Mouse (Mus musculus) kidney, adult 9 months (tissue): Measurements from ENCODE around the gene Irf1.
A peak's percentile ranks its signal among the peaks of the same experiment; 100 is the strongest.

Experiments used
- DNase-seq: peaks from one replicate; pipeline ENCODE4 v3.0.0; 2022

Irf1 gene

DNA sequence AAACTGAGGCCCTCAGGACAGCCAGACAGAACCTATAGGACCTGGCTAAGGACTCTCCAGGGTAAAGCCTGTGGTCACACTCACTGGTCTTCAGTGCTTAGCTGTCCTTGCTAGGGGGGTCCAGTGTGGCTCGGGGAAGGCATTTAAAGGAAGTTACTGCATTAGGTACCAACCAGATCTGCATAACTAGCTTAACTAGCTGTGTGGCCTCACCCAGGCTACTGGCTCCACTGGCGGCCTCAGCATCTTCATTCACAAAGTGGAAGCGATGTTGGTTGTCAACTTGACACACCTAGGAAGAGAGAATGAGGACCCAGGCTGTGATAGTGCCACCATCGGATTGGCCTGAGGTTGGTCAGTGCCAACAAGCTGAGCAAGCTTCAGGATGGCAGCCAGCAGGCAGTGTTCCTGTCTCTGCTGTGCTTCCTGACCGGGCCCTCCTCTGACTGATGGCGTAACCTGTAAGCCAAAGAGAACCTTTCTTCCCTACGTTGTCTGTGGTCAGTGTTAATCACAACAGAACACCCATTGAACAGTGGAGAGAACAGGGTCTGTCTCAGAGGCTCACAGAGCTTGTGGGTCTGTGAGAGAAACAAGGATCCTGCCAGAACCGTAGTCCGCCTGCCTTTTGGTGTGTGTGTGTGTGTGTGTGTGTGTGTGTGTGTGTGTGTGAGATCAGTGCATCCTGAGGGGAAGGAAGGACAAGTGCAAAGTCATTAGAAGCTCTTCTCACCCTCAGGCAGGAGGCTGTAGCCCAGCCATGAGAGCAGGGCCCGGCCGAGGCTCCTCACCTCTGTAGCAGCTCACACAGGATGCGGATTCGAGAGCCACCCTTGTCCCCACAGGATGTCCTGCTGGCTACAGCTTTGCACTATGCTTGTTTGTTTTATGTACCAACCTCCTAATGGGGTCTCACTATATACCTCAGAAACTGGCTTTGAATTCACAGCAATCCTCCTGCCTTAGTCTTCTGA is 16.5 kb downstream of the Irf1 start:
- no peak for DNase-seq

DNA sequence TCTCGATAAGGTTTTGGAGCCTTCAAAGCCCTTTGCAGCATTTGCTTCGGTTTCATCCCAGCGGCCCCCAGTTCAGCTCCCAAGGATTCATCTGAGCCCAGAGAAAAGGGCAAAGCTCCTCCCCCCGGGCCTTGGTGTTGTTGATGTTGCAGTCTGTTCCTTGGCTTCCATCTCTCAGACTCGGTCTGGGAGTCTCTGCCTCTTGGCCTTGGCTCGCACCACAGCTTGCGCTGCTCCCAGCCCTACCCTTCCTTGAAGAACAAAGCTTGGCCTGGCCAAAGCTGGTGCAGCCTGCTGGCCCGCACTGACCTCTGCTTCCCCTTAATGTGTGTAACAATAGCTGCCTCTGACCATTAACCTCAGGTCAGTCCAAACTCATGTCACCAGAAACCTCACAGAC is 18.4 kb downstream of the Irf1 start:
- DNase-seq = no peak

DNA sequence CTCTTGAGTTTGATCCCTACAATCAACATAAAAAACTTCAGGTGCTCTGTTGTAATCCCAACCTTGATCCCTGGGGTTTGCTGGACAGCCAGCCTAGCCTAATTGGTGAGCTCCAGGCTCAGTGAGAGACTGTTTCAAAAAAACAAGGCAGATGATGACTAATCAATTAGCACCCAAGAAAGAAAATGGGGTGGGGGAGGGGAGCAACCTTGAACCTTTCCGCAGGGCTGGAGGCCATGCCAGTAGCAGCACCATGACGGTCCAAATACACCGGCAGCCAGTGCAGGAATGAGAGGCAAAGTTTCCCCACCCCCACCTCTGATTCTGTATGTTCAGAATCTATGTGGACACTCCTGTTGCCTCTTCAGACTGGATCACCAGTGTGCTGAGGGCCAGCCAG is 19.5 kb downstream of the Irf1 start:
- DNase-seq = no peak

DNA sequence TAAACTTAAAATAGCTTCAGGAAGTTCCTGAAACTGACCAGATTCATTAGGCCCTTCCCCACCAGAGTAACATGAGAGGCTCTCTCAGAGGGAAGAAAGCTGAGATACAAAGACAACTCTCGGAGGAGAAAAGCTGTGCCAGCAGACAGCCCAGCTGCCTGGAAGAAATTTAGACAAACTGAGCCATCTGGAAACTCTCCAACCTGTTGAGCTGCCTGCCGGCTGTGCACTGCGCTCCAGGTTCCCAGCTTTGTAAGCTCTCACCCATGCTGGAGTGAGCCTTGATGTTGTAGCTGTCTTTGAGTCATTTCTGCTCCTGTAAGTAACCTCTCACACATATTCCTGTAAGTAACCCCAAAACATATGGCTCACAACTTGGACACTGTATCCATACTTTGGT is 23.2 kb downstream of the Irf1 start:
- DNase-seq = no peak

DNA sequence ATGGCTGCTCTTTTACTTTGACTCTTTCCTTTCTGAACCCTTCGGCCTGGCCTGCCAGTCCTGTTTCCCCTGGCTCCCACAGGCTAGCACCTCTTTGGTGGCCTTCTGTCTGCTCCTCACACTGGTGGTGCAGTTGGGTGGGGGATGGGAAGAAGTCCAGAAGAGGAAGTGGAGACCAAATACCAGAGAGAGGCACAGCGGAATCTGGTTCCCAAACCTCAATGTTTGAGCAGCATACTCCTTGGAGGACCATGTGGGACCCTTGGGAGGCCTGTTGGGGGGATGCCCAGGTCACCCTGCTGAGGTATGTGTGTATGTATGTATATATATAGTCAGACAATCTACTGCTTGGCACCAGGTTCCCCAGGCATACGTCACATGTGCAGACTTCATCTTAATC is 24.2 kb downstream of the Irf1 start:
- DNase-seq = no peak

DNA sequence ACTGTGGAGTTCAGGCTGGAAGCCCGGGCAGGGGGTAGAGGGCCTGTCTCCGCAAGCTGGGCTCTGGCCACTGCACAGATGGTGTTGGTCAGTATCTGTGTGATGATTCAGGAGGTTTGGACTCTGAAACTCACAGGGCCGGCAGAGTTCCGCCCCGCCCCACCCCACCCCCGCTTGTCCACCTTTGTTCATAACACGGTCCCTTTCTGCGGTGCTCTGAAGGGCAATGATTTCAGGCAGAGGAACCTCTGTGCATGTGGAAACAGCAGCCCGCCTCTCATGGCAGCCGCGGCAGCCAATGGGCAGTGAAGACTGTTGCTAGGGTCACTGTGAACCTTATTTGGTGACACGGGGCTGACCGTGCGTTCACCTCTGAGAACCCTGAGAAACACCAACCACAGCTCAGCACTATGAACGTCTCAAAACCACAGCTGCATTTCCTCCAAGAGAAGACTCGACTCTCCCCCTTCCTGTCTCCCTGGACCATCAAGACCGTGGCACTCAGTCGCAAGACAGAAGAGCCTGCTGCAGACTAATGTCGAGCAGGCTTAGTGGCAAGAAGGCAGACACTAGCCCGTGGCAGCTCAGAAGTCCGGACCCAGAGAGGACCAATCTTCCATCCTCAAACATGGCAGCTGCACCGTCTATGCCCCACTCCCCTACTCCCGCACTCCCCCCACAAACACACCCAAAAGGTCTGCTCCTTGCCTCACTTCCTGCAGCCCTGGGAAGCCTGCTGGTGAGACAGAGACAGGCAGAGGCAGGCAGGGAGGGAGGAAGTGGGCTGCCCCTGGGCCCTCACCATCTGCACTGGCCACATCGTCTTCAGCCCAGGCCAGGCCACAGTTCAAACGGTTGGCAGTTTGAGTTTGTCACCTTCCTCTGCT is 25.1 kb downstream of the Irf1 start:
- peak; percentile 73 for DNase-seq

DNA sequence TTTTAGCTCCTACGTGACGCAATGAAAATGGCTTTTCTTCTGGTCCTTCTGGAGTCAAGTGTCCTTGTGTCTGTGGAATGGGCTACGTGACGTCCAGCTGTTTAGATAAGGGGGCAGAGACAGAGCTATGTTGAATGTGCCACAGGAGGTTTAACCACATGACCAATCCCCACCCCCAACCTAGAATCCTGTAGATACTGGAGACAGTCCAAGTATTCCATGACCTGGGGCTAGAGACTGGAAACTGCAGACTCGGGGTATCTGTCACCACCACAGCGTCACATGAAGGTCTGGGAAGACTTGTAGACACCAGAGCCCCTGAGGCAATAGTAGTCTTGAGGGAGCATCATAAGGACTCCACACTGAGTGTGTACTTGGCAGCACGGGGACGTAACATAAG is 26.0 kb downstream of the Irf1 start:
- no peak for DNase-seq

DNA sequence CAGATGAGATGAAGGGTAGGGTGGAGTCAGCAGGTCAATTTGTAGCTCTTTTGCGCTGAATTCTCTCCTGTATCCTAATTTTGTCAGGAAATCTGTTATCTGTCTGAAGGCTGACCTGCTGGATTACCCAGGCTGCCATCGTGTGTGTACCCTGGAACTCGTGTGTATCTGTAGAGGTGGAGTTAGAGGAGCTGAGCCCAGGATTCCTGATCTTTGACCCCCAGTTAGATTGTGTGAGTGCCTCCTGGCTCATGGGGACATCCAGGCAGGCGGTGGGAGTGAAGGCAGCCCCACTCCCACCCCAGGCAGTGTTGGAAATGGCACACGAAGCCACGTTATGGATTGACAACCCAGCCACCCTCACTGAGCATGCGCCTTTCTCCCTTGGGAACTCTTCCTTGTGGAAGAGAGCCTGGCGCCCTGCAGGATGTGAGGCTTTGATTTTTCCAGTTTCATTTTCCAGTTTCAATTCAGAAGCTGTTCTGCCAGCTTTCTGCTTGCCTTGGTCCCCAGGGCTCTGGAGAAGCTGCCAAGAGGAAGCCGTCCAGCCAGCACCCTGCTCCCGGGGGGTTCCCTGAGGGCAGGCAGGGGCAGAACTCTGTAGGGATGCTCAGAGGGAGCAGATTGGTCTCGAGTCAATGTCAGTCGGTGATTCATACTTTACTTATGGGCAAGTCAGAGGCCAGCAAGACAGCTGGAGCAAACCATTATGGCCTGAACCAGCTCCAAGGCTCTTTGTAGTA is 26.8 kb downstream of the Irf1 start:
- DNase-seq = peak; percentile 81

DNA sequence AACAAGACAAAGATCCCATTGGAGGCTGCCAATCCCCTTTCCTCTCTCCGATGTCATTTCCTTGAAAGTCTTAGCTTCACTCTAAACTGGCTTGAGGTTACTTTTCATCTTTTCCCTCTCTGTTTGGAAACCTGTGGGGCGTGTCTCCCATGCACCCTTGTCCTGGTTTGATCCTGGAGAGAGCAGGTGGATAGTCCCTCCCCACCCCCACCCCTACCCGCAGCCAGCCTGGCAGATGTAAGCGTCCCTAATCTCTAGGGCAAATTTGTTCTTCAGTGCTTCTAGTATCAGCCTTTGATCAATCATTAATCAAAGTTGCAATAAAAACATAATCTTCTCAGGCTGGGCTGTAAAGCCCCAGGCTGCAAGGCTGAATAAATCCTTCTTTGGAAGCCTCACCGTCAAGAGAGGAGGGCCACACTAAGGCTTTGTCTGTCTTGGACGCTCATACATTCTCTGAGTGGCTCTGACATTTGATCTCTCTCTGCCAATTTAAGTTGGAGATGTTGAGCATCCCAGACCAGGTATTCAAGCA is 27.6 kb downstream of the Irf1 start:
- no peak for DNase-seq

DNA sequence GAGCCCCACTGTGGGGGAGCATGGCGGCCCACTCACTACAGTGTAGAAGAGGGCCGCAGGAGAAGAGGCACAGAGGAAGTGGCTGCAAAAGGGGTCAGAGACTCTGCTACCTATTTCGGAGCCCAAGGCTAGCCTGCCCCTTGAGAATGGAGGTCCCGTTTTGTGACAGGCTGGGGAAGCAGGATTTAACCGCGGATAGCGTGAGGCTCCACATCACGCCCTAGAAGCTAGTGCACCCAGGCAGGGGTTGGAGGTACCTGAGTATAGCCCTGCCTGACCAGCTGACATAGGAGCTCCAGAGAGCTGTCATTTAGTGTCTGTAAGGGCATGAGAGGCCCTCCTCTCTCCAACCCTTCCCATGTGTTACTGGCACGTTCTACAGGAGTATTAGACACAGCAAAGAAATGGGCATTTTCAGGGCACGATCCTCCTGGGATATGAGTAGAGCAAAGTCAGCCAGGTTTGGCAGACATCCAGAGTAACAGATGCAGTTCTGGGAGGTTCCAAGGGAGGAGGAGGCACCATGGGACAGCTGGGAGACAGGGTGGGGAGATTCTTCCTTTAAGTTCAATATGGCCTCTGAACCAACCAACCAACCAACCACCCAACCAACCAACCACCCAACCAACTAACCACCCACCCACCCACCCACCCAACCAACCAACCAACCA is 28.4 kb downstream of the Irf1 start:
- no peak for DNase-seq

DNA sequence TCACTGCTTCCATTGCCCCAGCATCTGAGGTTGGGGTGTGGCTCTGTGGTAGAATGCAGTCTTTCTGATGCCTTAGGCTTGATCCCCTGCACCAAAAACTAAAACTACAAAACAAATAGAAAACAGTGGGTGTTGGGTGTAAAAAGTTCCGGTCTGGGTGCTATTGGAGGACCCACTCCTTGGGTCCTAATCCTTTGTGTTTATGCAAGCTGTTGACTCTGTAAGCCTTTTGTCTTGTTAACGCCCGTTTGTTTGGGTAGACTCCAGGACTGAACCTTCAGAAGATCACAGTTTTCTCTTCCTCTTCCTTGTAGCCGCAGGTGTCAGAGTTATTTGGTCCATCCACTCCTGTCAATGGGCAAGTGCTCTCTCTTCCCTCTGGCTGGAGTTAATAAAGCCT is 30.2 kb downstream of the Irf1 start:
- DNase-seq = no peak

DNA sequence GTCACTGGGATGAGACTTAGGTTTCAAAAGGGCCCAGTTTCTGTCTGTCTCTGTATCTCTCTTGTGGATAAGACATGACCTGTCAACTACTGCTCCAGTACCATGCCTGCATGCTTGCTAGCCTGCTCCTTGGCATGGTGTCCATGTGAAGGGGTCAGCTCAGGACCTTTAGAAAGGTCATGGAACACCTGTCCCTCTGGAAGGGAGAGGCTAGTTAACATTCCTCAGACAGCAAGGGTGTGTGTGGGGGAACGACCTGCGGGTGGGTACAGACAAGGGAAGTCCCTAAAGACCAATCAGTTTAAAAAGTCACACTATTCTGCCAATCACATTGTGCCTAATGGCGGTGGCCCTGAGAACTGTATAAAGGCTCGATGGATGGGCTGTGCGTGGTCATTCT is 31.2 kb downstream of the Irf1 start:
- DNase-seq = no peak

DNA sequence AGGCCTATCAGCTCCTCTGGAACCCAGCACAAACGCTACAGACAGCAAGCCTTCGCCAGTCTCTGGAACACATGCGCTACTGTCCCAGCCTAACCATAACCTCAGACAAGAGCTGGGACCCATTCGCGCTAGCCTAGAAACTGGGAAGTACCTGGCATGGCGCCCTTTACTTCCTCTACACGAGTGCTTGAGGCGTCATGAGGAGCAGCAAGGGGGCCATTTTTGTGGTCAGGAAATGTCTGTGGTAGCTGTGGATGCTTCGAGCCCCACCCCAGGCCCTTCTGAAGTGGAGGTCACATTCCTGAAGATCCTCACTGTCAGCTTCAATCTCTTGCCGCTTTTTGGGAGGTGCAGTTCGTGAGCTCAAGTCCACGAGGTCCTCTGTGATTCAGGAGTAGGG is 33.3 kb downstream of the Irf1 start:
- no peak for DNase-seq

DNA sequence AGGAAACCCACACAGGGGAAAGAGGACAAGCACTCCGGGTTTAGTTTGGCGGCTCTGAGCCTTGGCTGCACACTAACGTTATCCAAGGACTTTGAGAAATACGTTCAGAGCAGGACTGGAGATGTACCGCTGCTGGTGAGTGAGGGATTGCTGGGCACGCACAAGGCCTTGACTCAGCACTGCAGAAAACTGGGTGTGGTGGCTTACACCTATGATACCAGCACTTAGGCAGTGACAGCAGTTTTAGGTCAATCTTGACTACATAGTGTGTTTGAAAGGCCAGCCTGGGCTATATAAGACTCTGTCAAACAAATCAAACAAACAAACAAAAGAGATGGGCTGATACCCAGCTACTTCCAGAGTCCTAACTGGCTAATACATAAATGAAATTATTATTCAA is 33.7 kb downstream of the Irf1 start:
- no peak for DNase-seq

DNA sequence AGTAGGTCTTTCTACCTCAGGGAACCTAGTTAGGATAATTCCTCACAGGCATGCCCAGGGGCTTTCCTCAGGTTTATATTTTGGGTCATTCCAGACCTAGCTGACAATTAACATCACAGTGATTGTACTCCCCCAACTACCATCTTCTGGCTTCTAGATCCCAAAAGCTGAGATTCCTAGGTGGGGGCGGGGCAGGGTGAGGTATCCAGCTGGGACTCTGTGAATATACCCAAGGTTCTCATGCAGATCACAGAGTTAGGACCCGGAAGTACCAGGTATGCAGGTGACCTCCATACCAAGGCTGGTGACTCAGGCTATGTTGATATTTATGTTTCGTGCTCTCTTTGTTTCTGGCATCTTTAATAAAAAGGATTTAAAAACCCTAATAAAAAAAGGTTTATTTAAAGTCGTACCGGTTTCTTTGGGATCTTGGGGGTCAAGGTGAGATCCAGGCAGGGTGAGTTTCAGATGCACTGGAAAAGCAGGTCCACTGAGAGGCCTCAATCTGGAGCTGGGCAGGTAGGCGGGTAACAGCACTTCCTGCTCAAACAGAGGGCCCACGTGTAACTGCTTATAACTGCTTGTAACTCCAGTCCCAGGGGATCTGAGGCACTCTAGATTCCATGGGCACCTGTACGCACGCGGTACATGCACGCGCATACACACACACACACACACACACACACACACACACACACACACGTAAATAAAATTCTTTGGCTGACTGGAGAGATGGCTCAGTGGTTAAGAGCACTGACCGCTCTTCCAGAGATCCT is 34.9 kb downstream of the Irf1 start:
- no peak for DNase-seq

DNA sequence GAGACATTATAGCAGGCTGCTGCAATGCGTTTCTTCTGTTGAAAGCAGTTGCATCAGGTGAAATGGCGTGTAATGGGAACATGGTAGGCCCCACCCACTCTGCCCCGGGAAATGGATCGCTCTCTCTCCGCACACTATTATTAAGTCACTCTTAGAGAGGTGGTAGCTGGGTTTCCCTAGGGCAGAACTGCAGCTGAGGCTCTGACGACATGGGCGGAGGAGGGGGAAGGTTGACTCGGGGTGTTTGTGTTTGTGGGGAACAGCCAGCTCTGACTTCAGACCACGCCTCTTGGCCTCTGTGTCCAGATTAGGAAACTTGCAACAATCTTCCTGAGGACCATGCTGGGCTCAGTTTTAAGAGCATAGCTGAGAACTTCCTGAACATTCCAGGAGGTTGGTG is 36.0 kb downstream of the Irf1 start:
- peak; percentile 65 for DNase-seq

DNA sequence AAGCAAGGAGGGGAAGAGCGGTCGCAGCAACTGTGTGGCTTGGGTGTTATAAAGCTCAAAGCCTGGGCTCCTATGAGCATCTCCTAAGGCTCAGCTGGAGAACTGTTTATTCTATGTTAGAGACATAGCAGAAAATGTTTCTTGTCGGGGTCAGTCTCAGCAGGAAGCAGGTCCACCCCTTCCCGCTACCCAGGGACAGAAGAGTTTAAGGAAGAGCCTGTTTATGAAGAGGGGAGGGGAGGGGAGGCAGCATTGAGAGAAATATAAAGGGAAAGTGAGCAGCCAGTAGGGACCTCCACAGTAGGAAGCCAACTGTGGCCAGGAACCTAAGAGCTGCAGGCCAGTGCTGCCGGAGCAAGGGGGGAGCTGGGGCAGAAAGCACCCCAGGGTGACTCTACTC is 39.5 kb downstream of the Irf1 start:
- no peak for DNase-seq

DNA sequence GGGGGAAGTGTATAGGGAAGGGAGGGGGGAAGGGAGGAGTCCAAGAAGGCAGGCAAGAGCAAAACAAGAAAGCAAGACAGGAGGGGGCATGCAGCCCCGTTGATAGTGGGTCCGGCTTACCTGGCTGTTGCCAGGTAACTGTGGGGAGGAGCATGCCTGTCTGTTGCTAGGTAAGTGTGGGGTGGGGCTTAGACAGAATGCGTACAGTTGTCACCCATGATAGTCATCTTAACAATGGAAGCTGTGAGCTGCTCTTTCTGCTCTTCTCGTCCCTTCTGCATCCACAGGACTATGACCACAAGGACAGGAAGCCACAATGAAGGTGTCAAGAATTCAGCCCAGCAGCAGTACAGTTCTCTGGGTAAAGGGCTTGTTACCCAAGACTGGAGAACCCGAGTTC is 40.3 kb downstream of the Irf1 start:
- no peak for DNase-seq

DNA sequence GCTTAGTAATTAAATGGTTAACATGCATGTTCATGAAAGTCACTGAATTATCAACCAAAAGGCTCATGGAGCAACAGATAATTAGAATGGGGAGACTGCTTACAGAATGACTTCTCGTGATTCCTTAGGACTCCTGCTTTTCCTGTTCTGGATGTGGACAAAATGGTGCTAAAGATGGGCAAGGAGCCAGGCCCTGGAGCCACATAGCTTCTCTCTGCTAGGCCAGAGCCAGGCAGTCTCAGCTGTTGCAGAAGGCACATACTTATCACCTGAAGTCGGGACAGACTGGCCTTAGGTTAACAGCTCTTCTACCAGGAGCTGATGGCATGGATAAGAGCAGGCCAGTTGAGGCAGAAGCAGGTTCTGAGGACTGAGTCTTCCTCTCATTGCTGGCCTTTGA is 40.9 kb downstream of the Irf1 start:
- no peak for DNase-seq

DNA sequence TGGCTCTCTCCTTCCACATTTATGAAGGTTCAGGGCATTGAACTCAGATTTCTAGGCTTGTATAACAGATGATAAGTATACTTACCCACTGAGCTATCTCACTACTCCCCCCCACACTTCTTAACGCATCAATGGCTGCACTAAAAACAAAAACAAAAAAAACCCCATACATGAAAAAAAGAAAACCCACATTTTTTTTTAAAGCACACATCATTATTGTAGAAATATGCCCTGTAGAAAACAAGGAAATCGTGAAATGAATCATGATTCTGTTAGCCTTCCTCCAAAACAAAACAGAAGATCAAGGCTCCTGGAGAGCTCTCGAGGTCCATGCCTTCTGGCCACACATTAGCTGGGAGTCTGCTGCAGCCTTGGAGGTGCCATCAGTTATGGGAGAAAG is 41.5 kb downstream of the Irf1 start:
- DNase-seq = no peak
